Mouse (Mus musculus) adrenal gland, postnatal 10 days (tissue): ENCODE data around the gene Zfp958. TPM values are rescaled to one million over a fixed set of nuclear protein-coding genes. Genes with fewer than 3 reads are reported as not detected.
"Not testable (repeated sequence)": the region's sequence is repeated elsewhere in the genome, so short reads cannot be mapped to it uniquely, and the experiment has no call there.

ENCODE experiments used
- DNase-seq: peaks from one replicate; pipeline ENCODE4 v3.0.0; 2021; ENCODE audit warnings: mixed read lengths
- long read RNA-seq, 2 experiments: library from polyadenylated mRNA; stranded (forward); transcript quantifications; one replicate each; pipeline ENCODE4 v2.0.0; 2021
- total RNA-seq, 2 experiments: library from RNA; stranded (reverse); gene quantifications; 2 replicates each; pipeline ENCODE4 v1.2.3; 2021

Gene Zfp958
- total RNA-seq = 10 to 100 TPM; 12.3 to 17.1 TPM
- long read RNA-seq, experiment 1, transcript Zfp958-202 (4 exons, 2,364 nt) = major isoform, 5 of 10 reads
- long read RNA-seq, experiment 1, partial matches to known transcripts = 0 of 10 reads
- long read RNA-seq, experiment 1, other reads (novel, unspliced or antisense) = 5 of 10 reads
- long read RNA-seq, experiment 2, partial matches to known transcripts = 0 of 5 reads
- long read RNA-seq, experiment 2, other reads (novel, unspliced or antisense) = 1 of 5 reads

DNA sequence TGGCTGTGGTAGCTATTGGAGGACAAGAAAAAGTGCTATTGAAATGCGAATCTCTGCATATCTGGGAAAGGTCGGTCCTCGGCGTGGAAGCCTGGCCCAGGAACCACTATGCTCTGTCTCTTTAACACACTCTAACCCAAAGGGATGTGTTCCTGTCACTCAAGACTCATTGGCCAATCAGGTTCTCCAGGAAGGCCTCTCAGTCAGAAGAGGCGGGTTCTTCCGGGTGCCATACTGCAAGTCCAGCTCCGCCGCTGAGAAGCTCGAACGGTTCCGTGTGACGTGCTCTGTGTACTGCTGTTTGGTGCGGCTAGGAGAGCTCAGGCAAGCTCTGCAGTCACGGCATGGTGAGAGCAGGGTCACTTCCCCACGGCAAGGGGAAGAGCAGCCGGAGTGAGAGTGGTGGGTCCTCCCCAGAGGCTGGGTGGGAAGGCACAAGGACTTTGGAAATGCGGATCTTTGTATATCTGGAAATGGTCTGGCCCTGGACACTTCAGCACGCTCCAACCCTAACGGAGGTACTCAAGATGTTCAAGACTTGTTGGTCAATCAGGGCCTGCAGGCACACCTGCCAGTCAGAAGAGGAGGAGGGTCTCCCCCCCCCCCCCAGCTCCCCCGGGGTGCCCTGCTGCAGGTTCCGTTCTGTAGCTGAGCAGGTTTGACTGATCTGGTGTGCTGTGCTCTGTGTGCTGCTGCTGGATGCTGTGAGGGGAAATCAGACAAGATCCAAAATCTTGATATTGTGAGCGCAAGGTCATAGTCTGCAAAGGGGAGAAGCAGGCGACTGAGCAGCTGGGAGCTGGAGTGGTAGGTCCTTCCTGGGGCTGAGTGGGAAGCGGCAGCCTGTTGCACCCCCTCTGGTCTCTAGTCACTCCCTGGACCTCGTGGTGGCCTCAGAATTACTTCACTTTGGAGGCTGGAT, at the start of gene Zfp958:
Gene Zfp958 (plus strand): TSS at position 236 of the 922 bp plus-strand sequence.
- DNase-seq = peak; percentile 92

DNA sequence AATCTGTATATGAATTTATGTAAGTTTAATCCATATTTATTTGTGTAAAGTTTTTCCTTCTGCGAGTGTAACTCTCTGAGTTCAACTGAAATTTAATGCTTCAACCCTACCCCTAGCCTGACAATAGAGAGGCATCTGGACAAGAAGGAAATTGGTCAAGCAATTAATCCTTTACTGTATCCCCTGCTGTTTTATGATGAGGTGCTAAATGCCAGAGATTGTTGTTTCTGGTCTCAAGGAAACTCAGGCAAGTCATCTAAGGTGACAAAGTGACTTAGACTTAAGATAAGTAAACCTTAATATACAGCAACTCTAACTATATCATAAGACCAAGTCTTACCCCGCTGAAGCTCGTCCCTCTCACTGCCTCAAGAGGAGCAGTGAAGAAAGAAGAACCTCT, 31.0 kb upstream of the Zfp958 start:
- no peak for DNase-seq

DNA sequence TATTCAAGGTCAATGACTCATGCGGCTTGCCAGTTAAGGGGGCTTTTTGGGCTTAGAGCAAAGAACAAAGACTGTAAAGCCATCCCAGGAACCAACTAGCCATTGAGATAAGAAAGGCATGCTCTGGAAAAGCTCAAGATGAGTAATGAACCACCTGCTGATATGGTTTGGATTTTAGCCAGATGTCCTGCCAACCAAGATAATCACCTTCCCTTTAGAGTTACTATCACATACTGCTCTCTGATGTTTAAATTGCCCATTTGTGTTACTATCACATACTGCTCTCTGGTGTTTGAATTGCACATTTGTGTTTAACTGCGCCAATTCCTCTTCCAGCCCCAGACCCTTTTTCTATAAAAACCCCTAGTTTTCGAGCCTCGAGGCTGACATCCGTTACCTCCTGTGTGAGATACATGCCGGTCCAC, 30.2 kb upstream of the Zfp958 start:
- DNase-seq = no peak

DNA sequence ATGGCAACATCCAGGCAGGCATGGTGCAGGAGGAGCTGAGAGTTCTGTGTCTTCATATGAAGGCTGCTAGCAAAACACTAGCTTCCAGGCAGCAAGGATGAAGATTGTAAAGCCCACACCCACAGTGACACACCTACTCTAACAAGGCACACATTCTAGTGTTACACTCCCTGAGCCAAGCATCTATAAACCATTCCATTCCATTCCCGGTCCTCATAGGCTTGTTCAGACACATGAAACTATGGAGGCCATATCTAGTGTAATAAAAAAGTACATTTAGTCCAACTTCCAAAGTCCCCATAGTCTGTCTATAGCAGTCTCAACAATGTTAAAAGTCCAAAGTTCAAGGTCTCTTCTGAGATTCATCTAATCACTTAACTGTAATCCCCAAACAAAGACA, 28.3 kb upstream of the Zfp958 start:
- no peak for DNase-seq

DNA sequence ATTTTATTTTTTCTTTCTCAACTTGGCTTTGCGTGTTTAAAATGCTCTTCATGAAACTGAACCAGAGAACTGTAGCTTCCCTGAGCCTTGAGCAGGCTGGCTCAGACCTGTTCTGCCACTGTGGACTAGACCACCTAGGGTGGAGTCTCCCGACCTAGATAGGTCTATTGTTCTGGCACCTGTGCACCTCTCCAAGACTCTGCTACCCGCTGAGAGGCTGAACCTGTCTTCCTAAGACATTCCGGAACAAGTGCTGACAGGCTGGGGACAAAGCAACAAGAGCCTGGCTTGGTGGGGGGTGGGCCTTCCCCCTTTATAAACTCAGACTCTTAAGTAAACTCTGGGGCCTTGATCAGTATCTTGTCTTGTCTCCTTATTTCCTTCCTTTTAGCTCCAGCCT, 26.6 kb upstream of the Zfp958 start:
- DNase-seq = no peak

DNA sequence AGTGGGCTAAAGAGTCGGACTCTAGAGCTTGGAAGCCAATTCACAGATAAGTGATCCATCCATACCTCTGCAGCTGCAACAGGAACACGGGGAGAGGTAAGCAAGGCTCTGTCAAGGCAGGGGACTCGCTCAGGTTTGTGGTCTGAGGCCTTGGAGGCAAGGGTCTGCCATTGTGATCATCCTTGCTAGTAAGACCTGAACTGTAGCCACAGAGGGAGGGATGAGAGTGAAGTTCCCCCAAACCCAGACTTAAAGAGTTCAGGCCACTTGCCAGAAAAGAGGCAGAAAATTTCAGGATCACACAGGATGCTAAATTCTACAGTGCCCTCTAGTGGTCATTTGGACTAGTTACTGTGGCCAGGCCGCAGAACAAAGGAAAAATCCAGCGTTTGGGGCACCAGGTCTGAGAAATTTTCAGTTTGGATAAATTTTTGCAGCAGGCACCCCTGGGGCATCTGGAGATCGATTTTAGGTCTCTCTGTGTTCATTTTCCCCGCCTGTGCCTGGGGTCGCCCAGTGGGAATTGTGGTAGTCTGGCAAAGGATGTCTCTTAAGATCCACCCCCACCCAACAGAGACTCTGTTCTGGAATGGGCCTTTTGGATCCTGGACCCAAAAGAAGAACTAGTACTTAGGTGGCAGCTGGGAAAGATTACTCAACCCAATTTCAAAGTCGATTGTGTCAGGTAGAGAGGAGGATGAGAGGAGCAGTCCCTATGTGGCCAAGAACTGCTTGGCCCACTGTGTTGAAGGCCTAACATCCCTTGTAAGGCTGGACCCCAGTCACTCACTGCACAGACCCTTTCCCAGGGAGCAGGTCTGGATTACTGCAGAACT, 24.6 kb upstream of the Zfp958 start:
- peak; percentile 26 for DNase-seq

DNA sequence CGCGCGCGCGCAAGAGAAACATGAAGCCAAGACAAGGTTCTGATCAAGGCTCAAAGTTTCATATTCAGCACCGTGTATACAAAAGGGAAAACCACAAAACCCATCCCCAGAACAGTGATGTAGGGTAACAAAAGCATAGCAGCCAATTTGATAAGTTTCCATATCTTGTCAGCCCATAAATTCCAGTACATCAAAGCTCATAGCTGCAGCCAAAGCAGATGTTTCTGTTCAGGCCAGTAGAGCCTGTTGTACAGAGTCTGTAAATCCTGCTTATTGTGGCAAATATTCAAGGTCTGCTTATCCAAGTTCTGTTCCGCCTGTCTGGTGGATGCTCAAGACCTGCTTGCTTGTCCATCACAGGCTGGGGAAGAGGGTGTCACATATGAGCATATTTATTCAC, 4.1 kb upstream of the Zfp958 start:
- no peak for DNase-seq

DNA sequence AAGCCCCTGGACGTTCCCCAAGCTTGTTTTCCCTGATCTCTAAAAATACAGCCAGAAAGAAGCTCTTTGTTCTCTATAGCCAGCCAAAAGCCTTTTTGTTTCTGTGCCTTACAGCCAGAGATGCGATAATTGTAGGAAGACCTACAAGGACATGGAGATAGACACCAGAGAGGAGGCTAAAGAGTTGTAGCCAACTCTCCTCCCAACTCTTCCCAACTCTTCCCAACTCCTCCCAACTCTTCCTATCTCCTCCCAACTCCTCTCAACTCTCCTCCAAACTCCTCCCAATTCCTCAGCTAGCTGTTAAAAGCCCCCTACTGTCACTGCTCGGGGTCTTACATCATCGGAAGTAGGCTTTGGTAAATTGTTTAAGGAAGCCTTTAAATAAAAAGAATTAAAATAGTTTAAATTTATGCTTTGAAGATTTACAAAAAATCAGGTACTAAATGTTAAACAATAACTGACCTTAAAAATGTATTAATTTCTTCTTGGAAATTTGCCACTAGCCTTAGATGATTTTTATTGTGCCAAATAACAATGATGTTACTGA, 1.3 kb upstream of the Zfp958 start:
- not testable (repeated sequence) for DNase-seq

DNA sequence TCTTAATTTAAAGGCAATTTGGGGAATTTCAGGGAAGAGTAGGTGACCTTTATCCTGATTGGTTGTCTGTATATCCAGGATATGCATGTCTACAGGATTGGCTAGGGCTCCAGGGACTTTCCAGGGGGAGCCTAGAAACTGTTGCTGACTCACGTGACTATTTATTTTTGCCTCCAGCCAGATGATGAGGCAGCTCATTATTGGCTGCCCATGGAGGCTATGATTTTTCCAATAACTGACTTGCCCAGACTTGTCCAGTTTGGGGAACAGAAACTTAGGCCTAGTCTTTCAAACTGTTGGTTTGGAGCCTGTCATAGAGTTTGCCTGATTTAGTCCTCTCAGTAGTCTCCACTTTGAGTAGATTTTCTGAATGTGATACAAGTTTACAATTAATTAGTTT, 14.4 kb downstream of the Zfp958 start:
- DNase-seq = no peak

DNA sequence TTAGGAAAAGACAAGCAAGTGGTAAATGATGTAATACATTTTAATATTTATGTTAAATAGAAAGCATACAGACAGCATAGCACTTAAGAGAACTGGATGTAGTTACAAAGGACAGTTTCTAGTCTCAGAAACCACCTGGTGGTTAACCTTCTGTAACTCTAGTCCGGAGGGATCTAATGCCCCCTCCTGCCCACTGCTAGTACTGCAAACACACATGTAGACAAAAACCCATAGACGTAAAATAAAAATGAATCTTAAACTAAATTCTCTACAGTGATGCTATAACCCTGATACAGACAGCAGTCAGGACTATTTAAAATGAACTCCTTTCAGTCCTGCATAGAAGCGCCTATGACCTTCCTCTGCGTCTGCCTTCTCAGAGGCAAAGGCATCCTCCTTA, 24.1 kb downstream of the Zfp958 start:
- no peak for DNase-seq

DNA sequence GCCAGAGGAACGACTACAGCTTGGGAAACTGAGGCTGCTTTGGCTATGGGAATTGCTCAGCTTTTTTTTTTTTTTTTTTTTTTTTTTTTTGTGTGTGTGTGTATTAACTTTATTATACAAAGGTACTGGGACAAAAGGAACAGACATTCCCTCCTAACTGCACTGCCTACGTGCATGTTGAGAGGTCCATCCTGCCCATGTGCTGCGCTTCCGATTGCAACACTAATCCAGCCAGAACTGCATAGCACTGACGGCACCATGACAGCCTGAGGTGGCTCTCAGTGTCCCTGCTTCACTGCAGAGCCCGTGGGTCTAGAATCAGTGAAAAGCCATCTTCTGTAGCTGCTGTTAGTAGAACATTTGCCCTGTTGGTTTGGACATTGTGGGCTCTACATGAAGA, 30.0 kb downstream of the Zfp958 start:
- DNase-seq = not testable (repeated sequence)

DNA sequence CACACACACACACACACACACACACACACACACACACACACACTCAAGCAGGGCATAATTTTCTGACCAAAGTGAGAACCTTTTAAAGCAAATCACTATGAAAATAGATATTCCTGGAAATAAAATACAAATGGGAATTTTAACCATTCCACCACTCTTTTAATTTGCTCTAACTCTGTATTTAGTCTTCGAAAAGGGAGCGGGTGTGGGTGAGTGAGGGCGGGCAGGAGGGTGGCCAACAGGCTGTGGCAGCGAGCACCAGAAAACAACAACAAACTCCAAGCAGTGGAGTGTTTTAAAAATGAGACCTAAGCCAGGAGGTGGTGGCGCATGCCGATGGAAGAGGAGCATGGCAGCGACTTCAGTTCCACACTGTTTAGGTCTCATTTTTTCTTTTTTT, 43.6 kb downstream of the Zfp958 start:
- DNase-seq = peak; percentile 63

DNA sequence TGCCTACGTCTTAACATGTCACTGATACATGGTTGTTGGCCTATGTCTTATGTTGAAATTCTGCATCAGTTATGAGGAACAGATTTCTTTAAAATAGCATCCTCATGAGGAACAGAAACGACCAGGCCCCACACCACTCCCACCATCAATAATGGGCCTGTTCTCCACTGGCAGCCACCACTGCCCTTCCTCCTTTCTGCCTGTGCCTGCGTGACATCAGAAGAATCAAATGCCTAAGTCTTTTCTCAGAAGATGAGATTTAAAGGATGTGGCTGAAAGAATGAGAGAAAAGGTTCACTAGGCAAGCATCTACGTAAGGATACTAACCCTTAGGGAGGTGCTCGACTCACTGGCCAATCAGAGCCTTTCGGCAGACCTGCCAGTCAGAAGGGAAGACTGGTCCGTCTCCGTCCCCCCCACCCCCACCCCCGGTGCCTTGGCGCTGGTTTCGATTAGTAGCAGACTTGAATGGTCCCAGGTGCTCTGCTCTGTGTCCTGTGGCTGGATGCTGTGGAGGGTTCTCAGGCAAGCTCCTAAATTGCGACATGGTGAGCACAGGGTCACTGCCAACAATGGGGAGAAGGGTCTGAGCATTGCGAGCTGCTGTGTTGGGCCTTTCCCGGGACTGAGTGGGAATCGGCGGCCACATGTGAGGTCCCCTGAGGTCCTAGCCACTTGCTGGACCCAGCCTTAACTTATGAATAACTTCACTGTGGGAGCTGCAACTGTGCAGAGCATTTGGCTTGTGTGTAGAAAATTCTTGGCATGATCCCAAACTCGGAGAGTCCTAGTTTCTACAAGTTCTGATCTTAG, 62.4 kb downstream of the Zfp958 start:
- DNase-seq = no peak

DNA sequence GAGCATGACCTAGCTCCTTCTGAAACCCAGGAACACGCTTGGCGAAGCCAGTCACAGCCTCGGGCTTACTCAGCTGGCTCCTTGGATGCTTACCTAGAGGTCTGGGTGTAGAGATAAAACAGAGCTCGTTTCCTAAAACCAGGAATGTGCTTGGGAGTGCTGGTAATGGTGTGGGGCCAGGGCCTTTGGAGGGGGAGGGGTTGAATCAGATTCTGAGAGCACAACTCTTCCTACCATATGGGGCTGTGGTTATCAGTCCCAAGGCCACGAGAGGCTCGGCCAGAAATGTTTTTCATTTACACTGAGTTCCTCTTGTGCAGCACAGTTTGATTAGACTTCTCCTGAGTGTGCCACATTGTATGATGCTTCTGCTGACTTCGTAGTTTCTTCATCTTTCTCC, 63.6 kb downstream of the Zfp958 start:
- no peak for DNase-seq

DNA sequence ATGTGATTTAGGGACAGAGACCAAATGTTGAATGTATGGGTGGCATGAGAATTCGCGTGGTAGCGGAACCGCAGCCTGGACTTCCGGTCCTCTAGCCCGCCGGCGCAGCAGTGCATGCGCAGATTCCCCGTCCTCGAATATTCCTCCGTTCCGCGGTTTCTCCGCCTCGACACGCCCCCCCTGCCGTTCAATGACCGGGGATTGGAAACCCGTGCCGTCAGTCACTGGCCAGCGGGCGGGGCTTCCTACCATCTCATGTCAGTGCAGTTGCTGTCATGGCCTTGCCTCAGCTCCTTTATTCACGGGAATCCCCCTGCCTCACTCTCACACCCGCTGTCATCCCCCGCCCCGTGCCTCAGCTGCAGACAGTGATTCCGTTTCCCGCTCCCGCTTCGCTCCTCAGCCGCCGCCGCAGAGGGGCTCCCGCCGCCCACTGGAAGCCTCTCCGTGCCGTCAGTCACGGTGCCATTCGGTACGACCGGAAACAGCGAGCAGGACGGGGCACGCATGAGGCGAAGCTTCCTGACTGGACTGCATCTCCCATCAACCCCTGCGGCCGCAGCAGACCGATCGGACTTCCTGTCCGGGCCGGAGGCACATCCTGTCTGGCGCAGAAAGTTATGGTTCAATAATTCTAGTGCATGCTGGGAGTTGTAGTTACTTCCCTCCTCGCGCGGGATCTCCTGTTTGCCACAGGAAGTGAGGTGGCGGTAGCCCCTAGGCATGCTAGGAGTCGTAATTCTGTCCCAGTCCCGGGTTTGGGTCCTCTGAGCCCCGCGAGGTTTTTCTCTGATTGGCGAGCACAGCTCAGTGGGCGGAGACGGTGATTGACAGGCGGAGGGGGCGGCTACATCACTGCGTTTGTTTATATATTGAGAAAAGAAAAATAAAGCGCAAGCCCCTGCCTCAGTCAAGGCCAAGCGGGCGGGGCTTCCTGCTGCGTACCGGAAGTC, 64.6 kb downstream of the Zfp958 start:
- peak; percentile 99 for DNase-seq

DNA sequence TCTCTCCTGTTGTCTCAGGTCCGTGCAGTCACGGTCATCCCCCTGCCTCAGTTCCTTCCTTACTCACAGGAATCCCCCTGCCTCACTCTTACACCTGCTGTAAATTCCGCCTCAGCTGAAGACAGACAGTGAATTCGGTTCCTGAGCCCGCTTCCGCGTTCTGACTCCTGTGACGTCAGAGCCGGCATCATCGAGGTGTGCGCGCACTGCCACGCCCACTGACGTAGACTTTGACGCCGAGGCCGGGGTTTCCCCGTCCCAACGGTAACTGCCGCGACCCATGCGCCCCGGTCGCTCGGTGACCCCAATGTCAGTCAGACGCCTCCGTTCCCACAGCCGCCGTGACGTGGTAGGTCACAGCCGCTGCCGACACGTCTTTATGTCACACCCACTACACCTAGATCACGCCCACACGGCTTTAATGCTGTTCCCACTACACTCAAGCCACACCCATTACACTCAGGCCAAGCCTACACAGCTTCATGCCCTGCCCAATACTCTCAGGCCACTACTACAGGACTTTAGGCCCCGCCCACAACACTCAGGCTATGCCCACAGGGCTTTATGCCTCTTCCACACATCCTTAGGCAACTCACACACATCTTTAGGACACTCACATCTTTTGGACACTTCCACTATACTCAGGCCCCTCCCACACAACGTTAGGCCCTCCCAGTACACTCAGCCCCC, 65.4 kb downstream of the Zfp958 start:
- peak; percentile 92 for DNase-seq

DNA sequence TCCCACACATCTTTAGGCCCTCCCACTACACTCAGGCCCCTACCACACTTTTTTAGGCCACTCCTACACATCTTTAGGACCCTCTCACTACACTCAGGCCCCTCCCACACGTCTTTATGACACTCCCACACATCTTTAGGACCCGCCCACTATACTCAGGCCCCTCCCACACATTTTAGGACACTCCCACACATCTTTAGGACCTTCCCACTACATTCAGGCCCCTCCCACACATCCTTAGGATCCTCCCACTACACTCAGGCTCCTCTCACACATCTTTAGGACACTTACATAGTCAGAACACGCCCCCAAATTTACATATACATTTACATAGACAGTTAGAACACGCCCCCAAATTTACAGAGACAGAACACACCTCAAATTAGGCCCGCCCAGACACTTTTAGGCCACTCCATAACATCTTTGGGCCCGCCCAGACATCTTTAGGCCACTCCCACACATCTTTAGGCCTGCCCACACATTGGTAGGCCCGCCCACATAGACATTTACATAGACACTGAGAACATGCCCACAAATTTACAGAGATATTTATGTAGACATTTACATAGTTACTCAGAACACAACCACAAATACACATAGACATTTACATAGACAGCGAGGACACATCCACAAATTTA, 66.1 kb downstream of the Zfp958 start:
- DNase-seq = no peak

DNA sequence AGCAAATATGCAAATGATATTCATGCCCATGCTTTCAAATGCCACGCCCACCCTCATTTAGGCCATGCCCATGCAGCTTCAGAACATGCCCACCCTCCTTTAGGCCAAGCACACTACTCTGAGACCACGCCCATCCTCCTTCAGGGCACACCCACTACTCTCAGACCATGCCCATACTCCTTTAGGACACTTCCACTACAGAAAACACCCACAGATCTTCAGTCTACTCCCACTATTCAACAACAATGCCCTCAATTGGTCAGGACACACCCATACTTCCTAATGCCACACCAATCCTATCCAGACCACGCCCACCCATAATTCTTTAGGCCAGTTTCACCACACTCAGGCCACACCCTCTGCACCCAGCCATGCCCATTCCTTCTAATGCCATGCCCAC, 66.8 kb downstream of the Zfp958 start:
- DNase-seq = no peak
